Mouse (Mus musculus) liver, embryonic 11.5 days (tissue): ENCODE data around the gene Gm2026. TPM values are rescaled to one million over a fixed set of nuclear protein-coding genes. Genes with fewer than 3 reads are reported as not detected.
"Not testable (repeated sequence)": the region's sequence is repeated elsewhere in the genome, so short reads cannot be mapped to it uniquely, and the experiment has no call there.

ENCODE experiments used
- ATAC-seq: fragments of 200-750 bp; cut with Nextera tagmentation; replicated peaks from 2 replicates; pipeline ENCODE4 v1.8.0; 2017; ENCODE audit warnings: moderate number of reproducible peaks, mild to moderate bottlenecking, moderate TSS enrichment, moderate library complexity; ENCODE audit not compliant: low FRiP score
- DNase-seq: peaks from one replicate; pipeline ENCODE4 v3.0.0-alpha.2; 2017; ENCODE audit warnings: low spot score
- H3K27ac ChIP-seq: fragments of 300-500 bp; sonication (generic); 2 replicates; pipeline ENCODE4 v1.5.1; 2014; ENCODE audit warnings: mild to moderate bottlenecking, low read depth, low read length, control low read depth
- H3K27me3 ChIP-seq: fragments of 300-500 bp; sonication (generic); replicated peaks from 2 replicates; pipeline ENCODE4 v1.6.1; 2014; ENCODE audit warnings: low read length, mixed read lengths; ENCODE audit not compliant: control insufficient read depth, insufficient read depth
- H3K36me3 ChIP-seq: fragments of 300-500 bp; sonication (generic); 2 replicates; pipeline ENCODE4 v1.6.1; 2014; ENCODE audit warnings: mild to moderate bottlenecking, low read length, moderate library complexity, mixed read lengths; ENCODE audit not compliant: control insufficient read depth, insufficient read depth
- H3K4me1 ChIP-seq: fragments of 300-500 bp; sonication (generic); replicated peaks from 2 replicates; pipeline ENCODE4 v1.6.1; 2014; ENCODE audit warnings: low read length, mixed read lengths; ENCODE audit not compliant: control insufficient read depth, insufficient read depth
- H3K4me2 ChIP-seq: fragments of 300-500 bp; sonication (generic); 2 replicates; pipeline ENCODE4 v1.6.1; 2014; ENCODE audit warnings: mild to moderate bottlenecking, control low read depth, moderate library complexity
- H3K4me3 ChIP-seq: fragments of 300-500 bp; sonication (generic); 2 replicates; pipeline ENCODE4 v1.5.1; 2014; ENCODE audit warnings: low read depth, low read length, control low read depth
- H3K9ac ChIP-seq: fragments of 300-500 bp; sonication (generic); 2 replicates; pipeline ENCODE4 v1.6.1; 2014; ENCODE audit warnings: low read depth, low read length, control low read depth
- H3K9me3 ChIP-seq: fragments of 300-500 bp; sonication (generic); 2 replicates; pipeline ENCODE4 v1.6.1; 2016; ENCODE audit warnings: low read length, inconsistent platforms, mixed read lengths; ENCODE audit not compliant: control insufficient read depth
- WGBS: fragments of 180-500 bp; shearing (Covaris S2); extraction: QIAGEN DNeasy Blood & Tissue Kit; methylation state at CpG from one replicate; pipeline ENCODE4 v1.1.7; 2014; 5-methylcytosine and 5-hydroxymethylcytosine counted together
- polyA plus RNA-seq: library from polyadenylated mRNA; unstranded; fragments of >200 nt; fragmentation: Nextera tagmentation; extraction: Ambion mirVana; gene quantifications from 2 replicates; pipeline ENCODE4 v1.2.1, GENCODE M21; 2014

Gene Gm2026
- polyA plus RNA-seq, result 14.4 and 16.4 TPM in 2 replicates

- H3K4me2 ChIP-seq, H3K4me3 ChIP-seq, H3K4me1 ChIP-seq, ATAC-seq, H3K9ac ChIP-seq, DNase-seq, H3K9me3 ChIP-seq, H3K36me3 ChIP-seq, H3K27me3 ChIP-seq, H3K27ac ChIP-seq: not testable (repeated sequence)
- WGBS, result no CpG with 5 or more reads among the region's 4 CpGs
Measured at GRCm38 (mm10) chr2:175965031-175965430, at the start of gene Gm2026. TSS of gene Gm2026 (plus strand) at chr2:175965331.

GRCm38 (mm10) chr2:175931000-175931399, 34.1 kb upstream of the Gm2026 start, which contains the start of gene Zfp966:
TSS of gene Zfp966 (minus strand) at chr2:175931100.
- not testable (repeated sequence) for H3K36me3 ChIP-seq, H3K27ac ChIP-seq, ATAC-seq, H3K4me3 ChIP-seq, H3K4me2 ChIP-seq, H3K4me1 ChIP-seq, DNase-seq, H3K9me3 ChIP-seq, H3K9ac ChIP-seq, H3K27me3 ChIP-seq
- WGBS, result no CpG with 5 or more reads among the region's 6 CpGs

Other genes starting within 250 kb of the Gm2026 start
- gene Gm2007, start 223.8 kb upstream of the Gm2026 start, polyA plus RNA-seq, result not detected in 2 replicates
- 2.2 and 5.1 TPM in 2 replicates for gene Gm14288, start 164.2 kb upstream of the Gm2026 start, polyA plus RNA-seq
- gene Gm6710, start 96.1 kb upstream of the Gm2026 start, polyA plus RNA-seq, result 9.5 and 12.6 TPM in 2 replicates
- gene Zfp966, start 34.2 kb upstream of the Gm2026 start, polyA plus RNA-seq, result 3.9 and 5.8 TPM in 2 replicates
- 1.2 and 1.3 TPM in 2 replicates for gene Gm2004, start 184.5 kb downstream of the Gm2026 start, polyA plus RNA-seq